Mouse (Mus musculus) gastrocnemius, postnatal 14 days (tissue): ENCODE data around the gene Ddx41. TPM values are rescaled to one million over a fixed set of nuclear protein-coding genes. Genes with fewer than 3 reads are reported as not detected.
"Not testable (repeated sequence)": the region's sequence is repeated elsewhere in the genome, so short reads cannot be mapped to it uniquely, and the experiment has no call there.

Experiments
- DNase-seq: peaks from one replicate; pipeline ENCODE4 v3.0.0; 2021; ENCODE audit warnings: mixed read lengths
- intact Hi-C: fragments of 180-260 bp; cut with DNase I; formaldehyde crosslinking; loops from one replicate; pipeline ENCODE4 v1.15.1; 2025; ENCODE audit warnings: low total_unique reads
- long read RNA-seq, 2 experiments: library from polyadenylated mRNA; stranded (forward); transcript quantifications; one replicate each; pipeline ENCODE4 v2.0.0; 2021
- total RNA-seq, 2 experiments: library from RNA; stranded (reverse); gene quantifications; 2 replicates each; pipeline ENCODE4 v1.2.3; 2021

The Ddx41 gene
- 1 to 10 TPM; 8.8 to 9.5 TPM for total RNA-seq
- long read RNA-seq, experiment 1, transcript Ddx41-201 (17 exons, 2,205 nt), result major isoform, 20 of 24 reads
- long read RNA-seq, experiment 1, partial matches to known transcripts, result 2 of 24 reads
- long read RNA-seq, experiment 1, other reads (novel, unspliced or antisense), result 2 of 24 reads
- long read RNA-seq, experiment 2, transcript Ddx41-201 (17 exons, 2,205 nt), result major isoform, 17 of 20 reads
- long read RNA-seq, experiment 2, partial matches to known transcripts, result 1 of 20 reads
- long read RNA-seq, experiment 2, other reads (novel, unspliced or antisense), result 2 of 20 reads

DNA sequence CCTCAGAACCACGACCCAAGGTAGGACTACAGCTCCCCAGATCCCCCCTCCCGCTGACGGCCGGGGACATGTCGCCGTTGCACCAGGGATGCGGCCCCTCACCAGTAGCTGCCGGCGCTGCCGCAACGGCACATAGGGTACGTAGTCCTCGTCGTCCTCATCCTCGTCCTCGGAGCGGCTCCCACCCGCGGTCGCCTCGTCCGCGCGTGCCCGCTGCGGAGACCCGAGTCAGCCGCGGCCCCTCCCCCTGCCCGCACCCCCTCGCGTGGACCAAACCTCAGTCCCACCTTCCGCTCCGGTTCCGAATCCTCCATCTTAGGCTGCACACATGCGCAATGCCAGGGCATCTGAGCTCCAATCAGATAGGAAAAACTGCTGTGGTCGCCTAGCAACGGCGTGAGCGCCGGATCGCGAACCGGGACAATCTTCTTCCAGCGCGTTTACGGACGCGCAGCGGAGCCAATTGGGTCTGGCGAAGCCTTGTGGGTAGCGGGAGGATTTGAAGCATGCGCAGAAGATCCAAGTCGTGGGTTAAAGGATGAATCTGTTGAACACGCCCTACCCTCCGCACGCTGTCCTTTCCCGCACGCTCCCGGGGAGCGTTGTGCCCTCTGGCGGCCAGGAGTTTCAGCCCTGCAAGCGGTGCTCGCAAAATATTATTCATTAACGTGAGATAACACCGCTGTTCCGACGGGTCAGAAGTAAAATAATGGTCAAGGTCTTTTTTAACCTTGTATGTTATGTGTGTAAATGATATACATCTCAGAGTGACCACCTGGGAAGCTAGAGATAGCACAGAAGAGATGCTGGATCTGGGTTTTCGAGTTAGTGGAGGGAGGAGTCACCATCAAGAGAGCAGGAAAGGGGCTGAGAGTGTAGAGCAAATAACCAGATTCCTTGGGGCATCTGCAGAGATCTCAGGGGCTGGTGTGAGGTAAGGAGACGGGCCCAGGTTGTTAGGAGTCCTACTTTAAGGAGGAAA lies at the start of gene Ddx41:
Gene Ddx41, minus strand, starts transcription at position 465 of the 982 bp plus-strand sequence.
- DNase-seq, result peak; percentile 96
- intact Hi-C loops, result no loop called here

DNA sequence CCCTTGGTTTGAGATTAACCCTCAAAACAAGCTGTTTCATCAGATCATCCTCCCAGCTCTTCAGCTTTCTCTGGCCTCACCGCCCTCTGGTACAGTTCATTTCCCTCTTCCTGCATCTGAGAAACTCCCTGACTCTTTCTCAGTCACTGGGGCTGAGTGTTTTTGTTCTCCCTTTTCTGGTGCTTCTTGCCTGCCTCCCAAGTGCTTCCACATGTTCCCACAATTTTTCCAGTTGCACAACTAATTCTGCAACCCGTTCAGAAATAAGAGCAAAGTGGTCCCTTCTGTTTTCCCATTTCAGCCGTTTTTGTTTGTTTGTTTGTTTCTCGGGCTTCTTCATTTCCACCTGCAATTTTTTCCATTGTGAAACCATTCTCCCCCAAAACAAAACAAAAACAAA lies 41.6 kb upstream of the Ddx41 start:
- intact Hi-C loops, result no loop called here

DNA sequence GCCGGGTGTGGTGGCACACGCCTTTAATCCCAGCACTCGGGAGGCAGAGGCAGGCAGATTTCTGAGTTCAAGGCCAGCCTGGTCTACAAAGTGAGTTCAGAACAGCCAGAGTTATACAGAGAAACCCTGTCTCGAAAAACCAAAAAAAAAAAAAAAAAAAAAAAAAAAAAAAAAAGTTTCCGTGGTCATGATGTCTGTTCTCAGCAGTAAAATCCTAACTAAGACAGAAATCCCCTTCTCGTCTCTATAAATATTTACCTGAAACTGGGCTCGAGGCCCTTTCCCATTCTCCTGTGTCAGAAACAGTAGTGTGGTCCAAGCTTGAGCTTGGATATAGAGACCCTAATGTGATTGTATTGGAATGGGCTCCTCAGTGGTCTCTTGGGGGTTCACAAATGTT lies 40.4 kb upstream of the Ddx41 start:
- DNase-seq, intact Hi-C loops: not testable (repeated sequence)

More for the DNA sequence above, 41.6 kb upstream of the Ddx41 start:
- no peak for DNase-seq

DNA sequence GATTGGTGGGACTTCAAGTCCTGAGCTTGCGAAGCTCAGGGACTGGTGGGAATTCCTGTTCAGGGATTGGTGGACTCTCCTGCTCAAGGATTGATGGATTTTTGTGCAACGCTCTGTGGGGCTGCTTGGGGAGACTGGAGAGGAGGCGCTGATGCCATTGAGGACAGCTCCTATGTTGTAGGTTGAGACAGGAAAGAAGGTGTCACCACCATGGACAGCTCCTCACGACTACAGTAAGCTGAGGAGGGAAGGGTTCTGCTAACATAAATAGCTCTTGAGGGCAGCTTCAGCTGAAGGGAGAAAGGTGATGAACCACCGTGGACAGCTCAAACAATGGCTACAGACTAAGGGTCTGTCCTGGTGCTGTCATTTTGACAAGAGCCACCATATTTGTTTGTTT lies 39.5 kb upstream of the Ddx41 start:
- intact Hi-C loops, result no loop called here

DNA sequence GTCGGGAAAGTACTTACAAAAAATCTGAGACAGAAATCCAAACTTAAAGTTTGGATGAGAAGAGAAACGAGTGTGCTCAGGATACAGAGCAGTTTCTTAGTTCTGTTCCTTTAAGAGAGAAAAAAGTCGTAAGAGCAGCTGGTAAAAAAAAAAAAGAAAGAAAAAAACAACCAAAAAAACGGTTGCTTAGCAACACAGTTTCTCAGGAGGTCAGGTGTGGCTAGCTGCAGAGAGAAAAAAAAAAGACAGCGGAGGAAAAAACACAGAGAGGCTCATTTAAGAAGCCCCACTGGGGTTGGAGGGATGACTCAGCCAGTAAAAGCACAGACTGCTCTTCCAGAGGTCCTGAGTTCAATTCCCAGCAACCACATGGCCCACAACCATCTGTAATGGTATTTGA lies 37.9 kb upstream of the Ddx41 start:
- intact Hi-C loops, result no loop called here
- no peak for DNase-seq

More for the DNA sequence above, 39.5 kb upstream of the Ddx41 start:
- no peak for DNase-seq

DNA sequence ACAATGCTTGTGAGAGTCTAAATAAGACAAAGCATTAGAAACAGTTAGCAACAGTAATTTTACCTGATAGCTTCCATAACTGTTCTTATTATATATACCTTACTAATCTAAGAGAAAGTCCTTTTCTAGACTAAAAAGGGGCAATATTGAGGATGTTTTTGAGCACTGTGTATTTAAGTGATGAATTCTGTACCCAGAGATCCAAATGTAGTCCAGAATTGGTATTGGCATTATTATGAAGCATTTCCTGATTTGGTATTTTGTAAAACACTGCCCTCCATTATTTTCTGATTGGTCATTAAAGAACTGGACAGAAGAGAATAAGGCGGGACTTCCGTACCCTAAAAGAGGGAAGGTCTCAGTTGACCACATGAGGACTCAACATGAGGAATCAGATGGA lies 37.0 kb upstream of the Ddx41 start, which contains the start of gene Tmed9:
Gene Tmed9, plus strand, starts transcription at position 301 of the 400 bp plus-strand sequence.
- intact Hi-C loops, result no loop called here

DNA sequence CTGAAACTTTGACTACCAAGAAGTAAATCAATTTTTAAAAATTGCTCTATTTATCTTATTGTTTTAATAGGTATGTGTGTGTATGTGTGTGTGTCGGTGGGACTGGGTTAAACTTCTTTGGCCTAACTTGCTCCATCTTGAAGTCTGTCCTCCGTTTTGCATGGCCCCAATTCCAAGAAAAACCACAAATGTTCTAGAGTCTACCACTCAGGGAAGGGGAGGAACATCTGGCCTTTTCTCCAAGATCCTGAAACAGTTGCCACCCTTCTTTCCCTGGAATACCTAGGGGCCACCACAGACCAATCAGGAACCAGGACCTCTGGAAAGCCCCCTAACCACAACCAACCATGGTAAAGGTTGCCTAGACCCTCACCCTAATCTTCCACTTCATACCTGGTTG lies 35.5 kb upstream of the Ddx41 start:
- no peak for DNase-seq
- intact Hi-C loops, result no loop called here

More for the DNA sequence above, 37.0 kb upstream of the Ddx41 start, which contains the start of gene Tmed9:
- DNase-seq, result no peak

DNA sequence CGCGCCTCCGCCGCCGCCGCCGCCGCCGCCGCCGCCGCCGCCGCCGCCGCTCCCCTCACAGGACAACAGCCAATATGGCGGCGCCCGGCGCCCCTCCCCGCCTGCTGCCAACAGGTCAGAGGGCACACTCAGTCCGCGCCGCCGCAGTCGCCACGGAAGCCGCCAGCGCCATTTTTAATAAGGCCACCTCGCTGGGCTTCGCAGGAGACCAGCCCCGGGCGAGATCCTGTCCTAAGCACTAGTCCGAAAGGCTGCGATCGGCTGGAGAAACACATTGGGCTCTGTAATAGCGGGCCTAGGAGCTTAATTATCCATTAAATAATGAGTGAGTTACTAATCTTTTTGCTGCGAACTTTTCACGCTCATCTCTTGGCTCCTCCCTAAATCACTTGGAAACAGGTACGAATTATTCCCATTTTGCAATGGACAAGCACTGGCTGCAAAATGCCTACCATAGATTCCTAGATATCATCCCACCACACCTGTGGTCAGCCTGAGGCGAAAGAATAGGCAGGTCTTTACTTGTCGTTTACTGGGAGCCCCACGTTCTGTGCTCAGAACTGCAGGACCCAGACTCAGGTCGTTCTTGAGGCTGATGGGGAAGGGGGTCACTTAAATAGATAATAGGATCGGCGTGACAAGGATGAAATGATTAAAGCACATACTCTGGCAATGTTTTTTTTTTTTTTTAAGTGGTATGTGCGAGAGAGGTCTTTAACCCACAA lies 34.7 kb upstream of the Ddx41 start, which contains the start of gene Fam193b:
Gene Fam193b, minus strand, starts transcription at position 94 of the 725 bp plus-strand sequence.
- DNase-seq, result peak; percentile 94
- intact Hi-C loops, result no loop called here

DNA sequence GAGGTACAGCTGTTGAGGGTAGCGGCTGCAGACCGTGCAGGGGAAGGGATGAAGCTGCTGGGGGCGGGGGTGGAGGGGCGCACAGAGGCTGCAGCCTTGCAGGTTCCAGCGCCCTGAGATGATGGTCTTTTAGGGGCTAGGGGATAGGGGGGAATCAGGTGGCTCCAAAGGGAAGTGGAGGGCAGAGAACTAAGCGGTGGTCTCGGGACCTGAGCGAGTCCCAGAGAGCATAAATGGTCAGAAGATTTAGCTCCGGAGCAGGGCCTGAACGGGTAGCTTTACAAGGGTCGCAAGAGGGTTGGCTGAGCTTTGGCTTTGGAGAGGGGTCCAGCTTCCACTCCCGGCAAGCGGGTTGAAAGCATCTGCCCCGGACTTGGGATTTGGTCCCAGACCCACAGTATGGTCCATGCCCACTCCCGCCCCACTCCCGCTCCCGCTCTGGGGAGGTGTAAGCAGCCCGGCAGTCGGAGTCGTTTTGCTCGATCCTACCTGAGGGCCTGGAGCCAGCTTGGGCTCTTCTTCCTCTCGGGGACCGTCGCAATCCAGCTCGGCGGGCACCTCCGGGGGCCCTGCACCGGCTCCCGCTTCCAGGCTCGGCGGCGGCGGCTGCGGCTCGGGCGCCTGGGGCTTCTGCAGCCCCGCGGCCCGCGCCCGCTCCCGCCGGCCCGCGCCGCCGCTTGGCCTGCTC lies 34.0 kb upstream of the Ddx41 start:
- intact Hi-C loops, result no loop called here
- peak; percentile 50 for DNase-seq

DNA sequence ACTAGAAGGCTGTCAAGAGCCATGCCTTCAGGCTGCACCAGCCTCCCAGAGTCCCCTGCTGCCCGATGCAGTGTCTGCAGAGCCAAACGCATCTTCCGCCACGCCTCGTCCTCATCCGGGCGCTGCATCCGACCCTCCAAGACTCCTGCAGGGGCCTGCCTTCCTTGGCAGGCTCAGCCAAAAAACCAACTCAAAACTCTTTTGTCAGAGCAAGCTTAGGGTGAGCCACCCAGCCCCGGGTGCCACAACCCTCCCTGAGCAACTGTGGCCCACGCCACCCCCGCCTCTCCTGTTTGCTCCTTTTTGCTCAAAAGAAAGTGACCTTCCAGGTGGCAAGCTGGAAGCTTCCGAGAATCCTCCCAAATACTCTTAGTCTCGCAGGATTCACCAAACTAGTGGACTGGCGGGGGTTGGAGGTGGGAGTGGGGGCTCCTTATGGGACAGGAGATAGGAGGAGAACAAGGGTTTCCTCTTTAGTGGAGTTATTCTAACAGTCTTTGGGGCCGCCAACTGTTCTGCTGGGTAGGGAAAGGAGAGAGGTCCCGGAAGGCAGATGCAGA lies 33.3 kb upstream of the Ddx41 start:
- DNase-seq, result peak; percentile 18
- intact Hi-C loops, result no loop called here

DNA sequence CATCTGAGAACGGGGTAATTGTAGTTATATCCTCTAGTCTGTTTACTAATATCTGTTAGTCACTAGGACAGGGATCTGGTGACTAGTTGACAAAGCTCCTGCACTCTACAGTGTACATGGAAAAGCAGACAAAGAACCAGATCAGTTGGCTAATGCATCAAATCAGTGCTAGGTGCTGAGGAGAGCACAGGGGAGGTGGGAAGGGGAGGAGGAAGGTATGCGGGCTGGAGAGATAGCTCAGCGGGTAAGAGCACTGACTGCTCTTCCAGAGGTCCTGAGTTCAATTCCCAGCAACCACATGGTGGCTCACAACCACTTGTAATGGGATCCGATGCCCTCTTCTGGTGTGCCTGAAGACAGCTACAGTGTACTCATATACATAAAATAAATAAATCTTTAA lies 32.1 kb upstream of the Ddx41 start:
- DNase-seq, intact Hi-C loops: not testable (repeated sequence)

DNA sequence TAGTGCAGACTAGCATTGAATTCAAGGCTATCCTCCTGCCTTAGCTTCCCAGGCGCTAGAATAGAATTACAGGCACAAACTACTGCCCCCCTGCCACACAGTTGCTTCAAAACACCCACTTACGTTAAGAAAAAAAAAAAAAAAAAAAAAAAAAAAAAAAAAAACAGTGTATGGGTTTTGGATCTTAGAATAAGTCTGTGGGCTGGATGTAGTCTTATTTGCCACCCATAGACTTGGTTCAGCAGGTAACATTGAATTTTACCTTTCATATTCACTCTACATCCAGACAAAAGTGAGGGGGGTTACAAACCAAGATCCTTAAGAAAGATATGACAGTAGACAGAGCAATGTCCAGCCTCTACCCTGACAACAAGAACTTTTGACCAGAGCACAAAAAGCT lies 31.5 kb upstream of the Ddx41 start:
- no peak for DNase-seq
- intact Hi-C loops, result no loop called here

DNA sequence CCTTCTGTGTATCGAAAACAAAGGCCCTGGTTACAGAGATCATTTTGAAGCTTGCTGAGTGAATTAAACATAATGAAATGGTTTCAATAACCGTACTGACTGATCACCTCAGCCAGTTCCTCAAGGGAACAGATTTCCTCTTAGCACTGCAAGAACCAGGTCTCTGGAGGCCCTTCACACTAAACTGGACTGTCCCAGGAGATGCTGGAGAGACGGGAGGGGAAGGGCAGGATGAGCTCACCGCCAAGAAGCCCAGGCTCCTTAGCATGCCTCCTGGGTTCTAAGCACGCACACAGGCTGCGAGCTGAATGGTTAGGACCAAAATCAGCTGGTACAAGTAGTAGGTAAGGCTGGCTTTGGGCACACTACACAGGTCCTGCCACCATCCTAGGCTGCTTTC lies 30.5 kb upstream of the Ddx41 start:
- intact Hi-C loops, result no loop called here
- DNase-seq, result no peak

DNA sequence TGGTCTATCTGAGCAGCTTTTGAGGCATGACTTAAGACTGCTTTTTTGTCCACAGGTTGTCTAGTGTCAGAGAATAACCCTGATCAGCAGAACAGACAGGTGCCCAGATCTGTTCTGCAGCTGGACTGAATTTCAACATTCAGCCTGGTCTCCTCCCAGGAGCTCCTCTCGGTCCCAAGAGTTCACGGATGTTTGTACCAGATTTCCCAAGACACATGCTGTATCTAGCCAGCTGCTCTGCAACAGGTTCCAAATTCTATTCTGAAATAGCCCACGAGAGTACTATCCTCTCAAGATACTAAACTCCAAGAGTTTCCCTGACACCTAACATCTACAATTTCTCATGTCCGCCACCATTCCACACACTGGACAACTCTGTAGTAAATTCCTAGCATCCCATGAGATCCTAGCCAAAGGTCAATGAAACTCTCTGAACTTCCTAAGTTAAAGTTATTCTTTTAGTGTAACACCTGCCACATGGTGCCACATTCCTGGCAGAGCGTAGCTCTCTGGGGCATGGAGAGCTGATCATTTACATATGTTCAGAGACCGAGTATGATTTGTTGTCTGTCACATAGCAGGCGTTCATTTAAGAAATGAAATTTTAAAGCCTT lies 26.9 kb upstream of the Ddx41 start:
- DNase-seq, result peak; percentile 13
- intact Hi-C loops, result no loop called here

DNA sequence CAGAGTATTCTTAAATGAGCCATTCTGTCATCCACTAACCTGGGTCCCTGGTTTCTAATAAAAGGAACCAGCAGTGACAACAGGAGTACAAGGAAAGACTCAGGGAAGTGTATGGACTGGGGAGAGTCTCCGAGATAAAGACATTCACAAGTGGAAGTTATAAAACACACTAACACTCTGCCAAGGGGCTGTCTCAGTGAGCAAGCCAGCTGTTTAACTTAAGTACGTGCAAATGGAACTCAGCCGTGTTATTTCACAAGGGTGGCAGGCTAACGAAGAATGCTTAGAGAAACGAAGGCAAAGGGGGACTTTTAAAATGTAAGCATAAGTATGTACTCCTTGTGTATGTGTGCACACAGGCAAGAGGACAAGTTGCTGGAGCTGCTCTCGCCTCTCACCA lies 21.0 kb upstream of the Ddx41 start:
- intact Hi-C loops, result no loop called here
- DNase-seq, result no peak

DNA sequence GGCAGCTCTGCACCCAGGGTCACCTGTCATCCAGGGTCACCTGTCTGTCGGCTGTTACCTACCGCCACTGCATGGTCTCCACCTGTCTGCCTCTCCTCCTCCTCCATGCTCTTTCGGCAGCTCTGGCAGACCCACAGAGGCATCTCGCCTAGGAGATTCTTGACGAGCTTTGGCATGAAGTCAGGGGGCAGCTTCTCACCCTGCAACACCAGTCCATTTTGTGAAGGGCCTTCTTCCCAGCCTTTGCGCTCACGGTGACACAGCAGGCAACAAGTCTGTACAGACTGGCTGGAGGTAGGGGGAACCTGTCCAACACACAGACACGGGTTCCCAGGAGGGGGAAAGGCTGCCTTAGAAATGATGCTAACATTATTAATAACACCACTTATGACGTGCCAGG lies 19.5 kb upstream of the Ddx41 start:
- intact Hi-C loops, result no loop called here

DNA sequence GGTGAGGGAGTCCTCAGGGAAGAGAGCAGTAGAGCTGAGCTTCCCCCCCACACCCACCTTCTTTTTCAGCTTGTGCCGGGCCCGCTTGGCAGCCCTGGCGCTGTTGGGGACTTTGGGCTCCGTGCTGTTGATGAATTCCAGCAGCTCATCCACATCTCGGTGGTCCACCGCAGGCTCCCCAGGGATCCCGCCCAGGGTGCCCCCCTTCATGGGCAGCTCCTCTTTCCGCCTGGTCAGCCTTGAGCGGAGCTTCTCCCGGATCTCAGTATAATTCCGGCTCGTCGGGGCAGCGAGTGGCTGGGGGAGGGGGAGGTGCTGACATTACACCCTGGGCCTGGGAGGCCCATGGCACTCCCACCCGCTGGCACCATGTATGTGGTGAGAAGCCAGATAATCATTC lies 12.6 kb upstream of the Ddx41 start:
- no peak for DNase-seq
- intact Hi-C loops, result no loop called here

More for the DNA sequence above, 19.5 kb upstream of the Ddx41 start:
- no peak for DNase-seq

DNA sequence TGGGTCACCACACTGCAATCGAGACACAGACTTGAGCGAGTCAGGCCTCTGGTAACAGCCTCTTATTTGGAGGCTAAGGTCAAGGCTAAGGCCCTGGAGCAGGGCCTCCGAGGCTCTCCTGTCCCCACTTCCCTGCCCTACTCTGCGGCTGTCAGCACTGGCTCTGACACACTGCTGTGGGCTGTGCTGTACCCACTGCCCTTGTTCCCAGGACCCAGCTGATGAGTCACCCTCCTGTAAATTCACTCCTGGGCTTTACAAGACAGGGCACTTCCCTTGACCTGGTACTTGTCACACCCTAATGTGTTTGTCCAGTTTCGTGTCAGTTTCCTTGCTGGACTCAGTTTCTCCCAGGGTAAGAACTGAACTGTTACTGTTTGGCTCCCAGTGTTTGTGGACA lies 12.0 kb upstream of the Ddx41 start:
- intact Hi-C loops, result no loop called here
- DNase-seq, result no peak
